Mouse (Mus musculus) embryonic fibroblast, embryonic 13.5 days (primary cell): Measurements from ENCODE around the gene Siglece. TPM values are rescaled to one million over a fixed set of nuclear protein-coding genes. Genes with fewer than 3 reads are reported as not detected.

Source experiments
- H3K27ac ChIP-seq: 2 replicates; pipeline ENCODE4 v1.5.1; 2012; ENCODE audit warnings: low read length, control low read depth, inconsistent platforms; ENCODE audit not compliant: insufficient read depth
- H3K4me1 ChIP-seq: 2 replicates; pipeline ENCODE4 v1.6.1; 2011; ENCODE audit warnings: low read length; ENCODE audit not compliant: control insufficient read depth, insufficient read depth
- H3K4me3 ChIP-seq: 2 replicates; pipeline ENCODE4 v1.5.1; 2011; ENCODE audit warnings: mild to moderate bottlenecking, control low read depth, low read length; ENCODE audit not compliant: insufficient read depth
- CTCF ChIP-seq: IDR thresholded peaks from 2 replicates; pipeline ENCODE4 v1.5.1; 2011; ENCODE audit warnings: mild to moderate bottlenecking, control low read depth, low read length, moderate library complexity, borderline replicate concordance; ENCODE audit not compliant: insufficient read depth
- POLR2A ChIP-seq: IDR thresholded peaks from 2 replicates; pipeline ENCODE4 v1.6.1; 2011; ENCODE audit warnings: low read depth, mild to moderate bottlenecking, control low read depth, low read length, moderate library complexity
- polyA plus RNA-seq: library from polyadenylated mRNA; stranded (reverse); fragments of >200 nt; gene quantifications from 2 replicates; pipeline ENCODE4 v1.2.4, GENCODE M21; 2011; ENCODE audit warnings: low read depth; ENCODE audit not compliant: missing spikeins, insufficient read length

The Siglece gene
- polyA plus RNA-seq, 1 experiment = not detected

DNA sequence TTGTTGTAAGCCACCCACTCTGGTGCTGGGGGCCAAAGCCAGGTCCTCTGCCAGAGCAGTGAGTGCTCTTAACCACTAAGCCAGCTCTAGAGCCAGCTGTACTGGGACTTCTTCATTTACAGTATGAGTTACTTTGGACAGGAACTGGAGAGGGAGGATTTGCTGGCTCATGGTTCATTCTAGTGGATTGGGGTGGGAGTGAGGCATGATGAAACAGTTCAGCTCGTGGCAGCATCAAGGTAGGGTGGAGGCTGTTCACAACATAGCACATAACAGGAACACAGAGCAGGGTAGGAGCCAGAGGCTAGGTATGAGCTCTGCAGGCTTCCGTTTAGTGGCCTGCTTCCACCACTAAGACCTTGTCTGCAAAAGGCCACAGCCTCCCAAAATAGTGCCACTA, 23.8 kb downstream of the Siglece start:
- H3K4me3 ChIP-seq = no peak overlapping the region
- H3K4me1 ChIP-seq = no peaks in the 10 kb centered on the region
- TF ChIP-seq POLR2A (no peak), CTCF (no peak)
- no peak overlapping the region for H3K27ac ChIP-seq

- Histone ChIP-seq H3K4me3 (no peak within 1 kb of the TSS), H3K4me1 (no peaks in the 10 kb centered on the region), H3K27ac (no peak within 1 kb of the TSS)
- no peak for TF ChIP-seq POLR2A
- TF ChIP-seq CTCF = no peak
Measured at GRCm38 (mm10) chr7:43634500-43634899, 25.5 kb downstream of the Siglece start, which contains the start of gene Ceacam18. Gene Ceacam18 (plus strand): TSS chr7:43634707.

GRCm38 (mm10) chr7:43633940-43634339, 26.0 kb downstream of the Siglece start:
- TF ChIP-seq POLR2A (no peak), CTCF (no peak)
- Histone ChIP-seq H3K4me1 (no peaks in the 10 kb centered on the region), H3K27ac (no peak overlapping the region), H3K4me3 (no peak overlapping the region)

- no peak overlapping the region for H3K27ac ChIP-seq
- no peaks in the 10 kb centered on the region for H3K4me1 ChIP-seq
- TF ChIP-seq POLR2A = no peak
- TF ChIP-seq CTCF = no peak
- no peak overlapping the region for H3K4me3 ChIP-seq
Measured at GRCm38 (mm10) chr7:43625794-43626422, 34.1 kb downstream of the Siglece start.

- no peaks in the 10 kb centered on the region for H3K4me1 ChIP-seq
- H3K27ac ChIP-seq = no peak overlapping the region
- no peak overlapping the region for H3K4me3 ChIP-seq
- TF ChIP-seq POLR2A (no peak), CTCF (no peak)
Measured at GRCm38 (mm10) chr7:43625065-43625464, 34.9 kb downstream of the Siglece start.

- H3K4me3 ChIP-seq = no peak overlapping the region
Measured at GRCm38 (mm10) chr7:43623819-43624218, 36.1 kb downstream of the Siglece start.

GRCm38 (mm10) chr7:43622927-43623326, 37.0 kb downstream of the Siglece start:
- Histone ChIP-seq H3K4me1 (no peaks in the 10 kb centered on the region), H3K4me3 (no peak overlapping the region), H3K27ac (no peak overlapping the region)
- no peak for TF ChIP-seq CTCF
- TF ChIP-seq POLR2A = no peak

More at GRCm38 (mm10) chr7:43623819-43624218, 36.1 kb downstream of the Siglece start:
- Histone ChIP-seq H3K27ac (no peak overlapping the region), H3K4me1 (no peaks in the 10 kb centered on the region)
- TF ChIP-seq CTCF = no peak
- no peak for TF ChIP-seq POLR2A

- TF ChIP-seq POLR2A (no peak), CTCF (no peak)
- no peak overlapping the region for H3K27ac ChIP-seq
Measured at GRCm38 (mm10) chr7:43613816-43614551, 46.0 kb downstream of the Siglece start.

DNA sequence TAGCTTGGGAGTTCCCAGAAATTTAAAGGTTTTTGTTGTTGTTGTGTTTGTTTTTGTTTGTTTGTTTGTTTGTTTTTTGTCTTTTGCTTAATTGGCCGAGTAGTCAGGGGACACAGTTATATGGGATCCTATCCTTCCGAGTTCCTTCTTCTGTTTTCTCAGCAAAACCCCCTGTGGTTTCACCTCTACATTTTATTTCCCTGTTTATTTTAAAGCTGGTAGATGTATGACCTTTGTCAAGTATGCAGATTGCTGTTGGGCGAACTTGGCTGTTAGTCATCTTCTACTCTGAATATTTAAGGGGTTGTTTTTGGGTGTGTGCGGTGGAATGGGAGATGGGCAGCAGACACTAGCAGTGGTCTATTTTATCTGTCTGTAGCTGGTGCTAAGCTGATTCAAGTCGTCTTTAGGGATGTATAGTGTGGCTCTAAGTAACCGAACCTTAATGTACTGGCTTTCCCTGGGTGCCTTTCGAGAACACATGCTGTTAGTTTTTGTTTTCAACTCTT, 51.6 kb downstream of the Siglece start:
- H3K4me1 ChIP-seq = no peaks in the 10 kb centered on the region
- TF ChIP-seq CTCF (no peak), POLR2A (no peak)
- no peak overlapping the region for H3K27ac ChIP-seq
- no peak overlapping the region for H3K4me3 ChIP-seq

More at GRCm38 (mm10) chr7:43613816-43614551, 46.0 kb downstream of the Siglece start:
- Histone ChIP-seq H3K4me1 (no peaks in the 10 kb centered on the region), H3K4me3 (no peak overlapping the region)

- TF ChIP-seq POLR2A (no peak), CTCF (no peak)
- Histone ChIP-seq H3K4me1 (no peaks in the 10 kb centered on the region), H3K27ac (no peak overlapping the region), H3K4me3 (no peak overlapping the region)
Measured at GRCm38 (mm10) chr7:43607743-43608287, 52.1 kb downstream of the Siglece start.
